Mouse (Mus musculus) kidney, adult 2 months (tissue): ENCODE measurements around the gene Prpf6. TPM values are rescaled to one million over a fixed set of nuclear protein-coding genes. Genes with fewer than 3 reads are reported as not detected.

Experiments used
- DNase-seq: peaks from one replicate; pipeline ENCODE4 v3.0.0; 2021
- H3K27ac ChIP-seq: fragments of 200-500 bp; 2 replicates; pipeline ENCODE4 v1.5.1; 2012; ENCODE audit warnings: low read depth, low read length, control low read depth, inconsistent platforms; ENCODE audit not compliant: insufficient read depth
- H3K27me3 ChIP-seq: fragments of 200-500 bp; replicated peaks from 2 replicates; pipeline ENCODE4 v1.6.1; 2012; ENCODE audit warnings: mild to moderate bottlenecking, moderate library complexity, low read length, inconsistent platforms; ENCODE audit not compliant: control insufficient read depth, insufficient read depth
- H3K36me3 ChIP-seq: fragments of 200-500 bp; 2 replicates; pipeline ENCODE4 v1.6.1; 2012; ENCODE audit warnings: mild to moderate bottlenecking, moderate library complexity, low read length, inconsistent platforms; ENCODE audit not compliant: control insufficient read depth, insufficient read depth
- H3K4me1 ChIP-seq: fragments of 200-500 bp; 2 replicates; pipeline ENCODE4 v1.6.1; 2011; ENCODE audit warnings: low read length; ENCODE audit not compliant: control insufficient read depth, insufficient read depth
- H3K4me3 ChIP-seq: fragments of 200-500 bp; 2 replicates; pipeline ENCODE4 v1.5.1; 2011; ENCODE audit warnings: mild to moderate bottlenecking, low read depth, low read length, control low read depth; ENCODE audit not compliant: insufficient read depth
- CTCF ChIP-seq: fragments of 200-500 bp; conservative IDR thresholded peaks from 2 replicates; pipeline ENCODE4 v1.5.1; 2011; ENCODE audit warnings: low read depth, mild to moderate bottlenecking, control low read depth, low read length, moderate library complexity, mixed read lengths; ENCODE audit not compliant: insufficient read depth, insufficient read length
- POLR2A ChIP-seq: fragments of 200-500 bp; IDR thresholded peaks from one replicate; pipeline ENCODE4 v1.6.1; 2011; ENCODE audit warnings: low read depth, low read length, control low read depth
- WGBS: fragments of 180-500 bp; shearing (Covaris S2); methylation state at CpG from one replicate; pipeline ENCODE4 v1.1.7; 2018; 5-methylcytosine and 5-hydroxymethylcytosine counted together
- polyA plus RNA-seq: library from polyadenylated mRNA; depleted of rRNA; stranded (reverse); fragments of >200 nt; gene quantifications from 2 replicates; pipeline ENCODE4 v1.2.3, GENCODE M21; 2012

Prpf6 gene
- polyA plus RNA-seq, 1 experiment: 22.1 TPM

- peak overlapping the region; percentile 35 for H3K27ac ChIP-seq
- 52% methylated on average over 1 of the region's 1 CpGs for WGBS
Observed at GRCm38 (mm10) chr2:181673501-181673900, 81.8 kb downstream of the Prpf6 start.

GRCm38 (mm10) chr2:181674934-181675333 is 83.3 kb downstream of the Prpf6 start:
- no peak overlapping the region for H3K4me3 ChIP-seq
- TF ChIP-seq CTCF (no peak), POLR2A (no peak)
- H3K27ac ChIP-seq: peak overlapping the region; percentile 73
- 0 out of 2 replicates have a peak, but pooled peaks cover 4% of the 10 kb centered on the region for H3K4me1 ChIP-seq
- no peaks in the 10 kb centered on the region; the same call in 1 of the 2 replicates for H3K27me3 ChIP-seq
- DNase-seq: no peak
- 74% methylated on average over 4 of the region's 4 CpGs for WGBS
- no peaks in the 10 kb centered on the region for H3K36me3 ChIP-seq

More at GRCm38 (mm10) chr2:181673501-181673900, 81.8 kb downstream of the Prpf6 start:
- Histone ChIP-seq H3K36me3 (no peaks in the 10 kb centered on the region), H3K27me3 (no peaks in the 10 kb centered on the region; the same call in 1 of the 2 replicates), H3K4me3 (no peak overlapping the region), H3K4me1 (no peaks in the 10 kb centered on the region)
- DNase-seq: peak; percentile 32
- no peak for TF ChIP-seq CTCF
- TF ChIP-seq POLR2A: no peak

GRCm38 (mm10) chr2:181675454-181675853 is 83.8 kb downstream of the Prpf6 start:
- H3K36me3 ChIP-seq: no peaks in the 10 kb centered on the region
- peak; percentile 92 for DNase-seq
- H3K4me1 ChIP-seq: 0 out of 2 replicates have a peak, but pooled peaks cover 4% of the 10 kb centered on the region
- TF ChIP-seq CTCF (0 out of 2 replicates have a peak, but pooled peaks have one; percentile 9), POLR2A (no peak)
- peak overlapping the region; percentile 92 for H3K27ac ChIP-seq
- WGBS: 3% methylated on average over 14 of the region's 14 CpGs
- H3K27me3 ChIP-seq: no peaks in the 10 kb centered on the region; the same call in 1 of the 2 replicates
- H3K4me3 ChIP-seq: no peak overlapping the region

- DNase-seq: no peak
- Histone ChIP-seq H3K27me3 (no peaks in the 10 kb centered on the region), H3K4me1 (0 out of 2 replicates have a peak, but pooled peaks cover 4% of the 10 kb centered on the region), H3K36me3 (no peaks in the 10 kb centered on the region), H3K27ac (peak overlapping the region; percentile 92), H3K4me3 (no peak overlapping the region)
- 63% methylated on average over 2 of the region's 2 CpGs for WGBS
- TF ChIP-seq CTCF (no peak), POLR2A (no peak)
Observed at GRCm38 (mm10) chr2:181676424-181676823, 84.8 kb downstream of the Prpf6 start.

- 62% methylated on average over 5 of the region's 5 CpGs for WGBS
- 0 out of 2 replicates have a peak, but pooled peaks cover 4% of the 10 kb centered on the region for H3K4me1 ChIP-seq
- peak; percentile 83 for DNase-seq
- H3K27me3 ChIP-seq: no peaks in the 10 kb centered on the region
- no peaks in the 10 kb centered on the region for H3K36me3 ChIP-seq
- no peak for TF ChIP-seq CTCF
- no peak for TF ChIP-seq POLR2A
- H3K4me3 ChIP-seq: no peak overlapping the region
- H3K27ac ChIP-seq: peak overlapping the region; percentile 83
Observed at GRCm38 (mm10) chr2:181677096-181677754, 85.6 kb downstream of the Prpf6 start.

- Histone ChIP-seq H3K27me3 (no peaks in the 10 kb centered on the region), H3K4me3 (no peak overlapping the region), H3K27ac (peak overlapping the region; percentile 83), H3K36me3 (no peaks in the 10 kb centered on the region), H3K4me1 (0 out of 2 replicates have a peak, but pooled peaks cover 4% of the 10 kb centered on the region)
- peak; percentile 84 for DNase-seq
- WGBS: 52% methylated on average over 3 of the region's 3 CpGs
- TF ChIP-seq CTCF: no peak
- no peak for TF ChIP-seq POLR2A
Observed at GRCm38 (mm10) chr2:181677755-181678098, 86.1 kb downstream of the Prpf6 start.

GRCm38 (mm10) chr2:181678780-181679179 is 87.1 kb downstream of the Prpf6 start:
- H3K4me3 ChIP-seq: no peak overlapping the region
- DNase-seq: peak; percentile 93
- WGBS: 38% methylated on average over 1 of the region's 1 CpGs

More at GRCm38 (mm10) chr2:181678780-181679179, 87.1 kb downstream of the Prpf6 start:
- H3K4me1 ChIP-seq: 0 out of 2 replicates have a peak, but pooled peaks cover 4% of the 10 kb centered on the region
- no peak overlapping the region for H3K27ac ChIP-seq
- no peaks in the 10 kb centered on the region for H3K27me3 ChIP-seq
- no peaks in the 10 kb centered on the region for H3K36me3 ChIP-seq
- peak; percentile 100; the same call in 1 of the 2 replicates for TF ChIP-seq CTCF
- no peak for TF ChIP-seq POLR2A
